Mouse (Mus musculus) liver, adult (tissue): ENCODE data around the gene Tsen34.

Source experiments
- GATA4 ChIP-seq: IDR thresholded peaks from 2 replicates; pipeline ENCODE4 v1.6.1; 2014; ENCODE audit warnings: mild to moderate bottlenecking, low read length; ENCODE audit not compliant: insufficient replicate concordance

Tsen34 gene

GRCm38 (mm10) chr7:3677342-3677741, 15.3 kb upstream of the Tsen34 start, which contains the start of gene Tmc4:
Tmc4 (minus strand) TSS chr7:3677553.
- no peak for TF ChIP-seq GATA4

DNA sequence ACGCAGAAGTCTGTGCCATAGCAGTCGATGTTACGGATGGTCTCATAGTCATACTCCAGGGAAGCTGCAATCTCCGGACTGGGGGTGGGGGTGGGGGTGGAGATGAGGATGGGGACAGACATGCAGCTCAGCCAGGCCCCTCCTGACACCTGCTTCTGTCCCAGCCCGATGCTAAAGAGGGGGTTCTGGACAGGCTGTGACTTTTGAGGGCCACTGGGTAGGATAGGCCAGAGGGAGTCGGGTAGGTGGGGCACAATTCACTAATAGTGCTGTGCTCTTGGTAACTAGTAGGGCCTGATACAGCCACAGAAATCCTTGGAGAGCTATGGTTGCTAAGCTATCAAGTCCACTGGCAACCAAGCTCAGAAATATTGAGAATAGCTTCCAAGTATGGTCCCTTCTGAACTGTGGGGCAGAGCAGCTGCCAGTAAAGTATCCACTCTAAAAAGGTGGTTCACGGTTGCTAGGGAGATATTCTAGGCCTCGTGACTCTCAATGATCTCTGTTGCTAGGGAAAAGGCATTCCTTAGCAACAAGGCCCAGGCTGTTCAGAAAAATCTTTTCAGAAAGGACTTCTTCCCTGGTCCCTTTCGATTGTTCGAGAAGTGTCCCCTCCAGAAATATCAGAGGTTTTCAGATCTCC, 8.6 kb upstream of the Tsen34 start:
- no peak for TF ChIP-seq GATA4

GRCm38 (mm10) chr7:3684698-3685097, 8.0 kb upstream of the Tsen34 start:
- no peak for TF ChIP-seq GATA4

GRCm38 (mm10) chr7:3685400-3686187, 7.1 kb upstream of the Tsen34 start:
- no peak for TF ChIP-seq GATA4

GRCm38 (mm10) chr7:3691919-3692318, 744 bp upstream of the Tsen34 start:
- TF ChIP-seq GATA4, result no peak

DNA sequence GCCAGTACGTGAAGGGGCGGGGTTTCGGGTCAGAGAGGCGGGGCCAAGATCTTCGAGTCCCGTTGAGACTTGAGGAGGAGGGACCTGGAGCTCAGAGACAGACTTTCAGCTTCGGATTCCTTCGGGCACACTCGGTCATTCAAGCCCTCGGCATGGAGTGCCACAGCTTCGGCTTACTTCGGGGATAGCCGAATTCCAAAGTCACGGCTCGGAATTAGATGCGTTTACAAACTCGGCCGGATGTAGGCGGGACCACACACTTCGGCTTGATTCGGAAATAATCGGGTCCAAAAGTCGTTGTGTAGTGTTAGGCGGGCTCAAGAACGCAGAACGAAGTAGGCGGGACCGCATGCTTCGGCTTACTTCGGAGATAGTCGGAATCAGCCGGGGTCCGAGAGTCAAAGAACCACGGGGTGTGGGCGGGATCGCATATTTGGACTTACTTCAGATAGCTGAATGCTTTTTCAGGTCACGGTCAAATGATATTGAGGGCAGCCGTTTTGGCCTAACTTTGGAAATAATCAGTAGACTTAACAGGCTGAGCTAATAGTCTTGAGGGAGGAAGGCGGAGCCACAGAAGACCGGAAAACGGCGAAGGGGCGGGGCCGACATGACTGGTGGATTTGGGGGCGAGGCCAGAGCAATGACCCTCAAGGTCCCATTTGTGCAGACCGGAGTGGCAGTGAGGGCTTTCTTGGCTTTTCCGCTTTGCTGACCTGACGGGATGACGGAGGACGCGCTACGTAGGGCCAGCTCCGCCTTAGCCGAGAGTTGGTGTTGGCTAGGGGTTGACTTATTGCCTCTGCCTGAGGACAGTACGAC, 535 bp downstream of the Tsen34 start, which contains the start of gene Mboat7:
Gene Mboat7, minus strand, starts transcription at position 537 of the 822 bp plus-strand sequence.
- TF ChIP-seq GATA4, result no peak

DNA sequence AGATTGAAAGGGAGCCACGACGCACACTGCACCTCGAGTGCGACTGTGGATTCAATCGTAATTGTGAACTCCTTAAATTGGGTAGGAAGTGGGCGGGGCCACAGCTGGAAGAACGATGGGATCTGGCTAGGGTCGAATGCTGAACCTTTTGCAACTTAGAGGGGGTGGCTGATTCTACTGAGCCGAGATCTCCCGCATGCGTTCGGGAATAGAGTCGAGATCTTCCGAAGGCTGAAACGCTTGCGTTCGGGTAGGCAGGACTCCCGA, 1.1 kb downstream of the Tsen34 start:
- TF ChIP-seq GATA4, result no peak

GRCm38 (mm10) chr7:3694076-3694948, 1.6 kb downstream of the Tsen34 start:
- TF ChIP-seq GATA4, result no peak

GRCm38 (mm10) chr7:3698471-3698870, 5.8 kb downstream of the Tsen34 start:
- no peak for TF ChIP-seq GATA4

- TF ChIP-seq GATA4, result no peak
Observed at GRCm38 (mm10) chr7:3703148-3703878, 10.7 kb downstream of the Tsen34 start.

DNA sequence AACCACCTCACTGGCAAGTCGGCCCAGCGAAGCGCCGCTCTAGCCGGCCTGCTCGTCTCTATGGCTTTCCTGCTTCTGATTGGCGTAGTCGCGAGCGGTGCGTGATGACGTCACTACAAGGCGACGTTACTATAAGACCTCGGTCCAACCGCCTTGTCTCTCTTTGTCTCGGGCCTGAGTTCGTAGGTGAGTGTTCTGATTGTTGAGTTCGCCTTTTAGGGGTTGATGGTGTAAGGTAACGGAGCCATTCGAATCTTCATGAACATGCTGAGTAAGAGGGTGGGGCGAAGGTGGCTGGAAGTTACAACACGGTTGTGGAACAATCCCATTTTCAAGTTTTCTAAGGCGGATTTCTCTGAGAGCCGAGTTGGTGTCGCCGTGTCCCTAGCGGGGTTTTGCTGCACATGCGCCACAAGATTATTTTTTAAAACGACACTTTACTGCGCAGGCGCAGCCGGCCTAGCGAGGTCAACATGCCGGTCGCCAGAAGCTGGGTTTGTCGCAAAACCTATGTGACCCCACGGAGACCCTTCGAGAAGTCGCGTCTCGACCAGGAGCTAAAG, 11.3 kb downstream of the Tsen34 start, which contains the start of gene Rps9:
Gene Rps9, plus strand, starts transcription at position 115 of the 563 bp plus-strand sequence.
- TF ChIP-seq GATA4, result peak; percentile 25; the same call in 1 of the 2 replicates

- no peak for TF ChIP-seq GATA4
Observed at GRCm38 (mm10) chr7:3704475-3704874, 11.8 kb downstream of the Tsen34 start.

DNA sequence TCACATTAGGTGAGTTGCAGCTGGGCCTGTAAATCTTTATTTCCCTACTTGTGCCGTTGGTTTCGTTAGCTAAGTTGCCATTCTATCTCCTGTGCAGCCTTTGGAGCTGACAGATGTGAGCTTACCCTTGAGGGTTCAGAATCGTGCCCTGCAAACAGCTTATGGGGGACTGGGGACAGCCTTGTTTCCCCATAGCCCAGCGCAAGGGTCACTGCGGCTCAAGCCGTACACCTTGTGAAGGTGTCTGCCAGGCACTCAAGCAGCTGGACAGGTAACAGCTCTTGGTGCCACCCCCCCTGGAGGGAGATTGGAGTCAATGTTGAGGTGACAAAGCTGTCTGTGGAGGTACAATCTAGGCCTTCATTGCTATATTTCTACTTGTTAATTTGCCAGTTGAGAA, 13.2 kb downstream of the Tsen34 start:
- no peak for TF ChIP-seq GATA4

GRCm38 (mm10) chr7:3706343-3706934, 13.8 kb downstream of the Tsen34 start:
- TF ChIP-seq GATA4, result no peak

DNA sequence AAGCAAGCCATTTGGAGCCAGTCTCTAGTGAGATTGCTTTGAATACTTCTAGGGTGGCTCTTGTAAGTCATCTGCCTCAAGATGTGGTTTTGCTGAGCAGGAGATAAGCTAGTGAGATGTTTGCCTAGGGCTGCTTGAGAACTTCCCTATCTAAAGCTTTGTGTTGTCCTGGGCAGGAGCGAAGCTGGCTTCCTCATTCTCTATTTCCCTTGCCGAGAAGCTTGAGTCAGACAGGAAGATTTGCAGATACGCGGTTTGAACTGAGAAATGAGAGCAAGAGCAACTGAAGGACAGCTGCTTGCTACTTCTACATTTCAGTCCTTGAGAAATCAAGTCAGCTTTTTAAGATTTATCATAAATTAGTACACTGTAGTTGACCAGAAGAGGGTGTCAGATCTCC, 14.4 kb downstream of the Tsen34 start:
- TF ChIP-seq GATA4, result no peak
